Mouse (Mus musculus) intestine, embryonic 14.5 days (tissue): ENCODE results near the gene Fam110c. TPM values are rescaled to one million over a fixed set of nuclear protein-coding genes. Genes with fewer than 3 reads are reported as not detected.

Experiments
- ATAC-seq: fragments of 200-750 bp; cut with Nextera tagmentation; replicated peaks from 2 replicates; pipeline ENCODE4 v1.8.0; 2017; ENCODE audit warnings: low read depth, moderate number of reproducible peaks, moderate TSS enrichment, moderate library complexity; ENCODE audit not compliant: low FRiP score, low TSS enrichment
- DNase-seq: peaks from one replicate; pipeline ENCODE4 v3.0.0-alpha.2; 2018; ENCODE audit warnings: low spot score
- H3K27ac ChIP-seq: fragments of 300-500 bp; sonication (generic); 2 replicates; pipeline ENCODE4 v1.5.1; 2014; ENCODE audit warnings: low read depth, mild to moderate bottlenecking, control low read depth
- H3K27me3 ChIP-seq: fragments of 300-500 bp; sonication (generic); replicated peaks from 2 replicates; pipeline ENCODE4 v1.6.1; 2014; ENCODE audit warnings: low read length, control low read depth; ENCODE audit not compliant: control insufficient read depth, insufficient read depth
- H3K36me3 ChIP-seq: fragments of 300-500 bp; sonication (generic); 2 replicates; pipeline ENCODE4 v1.6.1; 2014; ENCODE audit warnings: low read length, control low read depth; ENCODE audit not compliant: control insufficient read depth, insufficient read depth
- H3K4me1 ChIP-seq: fragments of 300-500 bp; sonication (generic); replicated peaks from 2 replicates; pipeline ENCODE4 v1.6.1; 2014; ENCODE audit warnings: low read length, control low read depth, mixed read lengths; ENCODE audit not compliant: control insufficient read depth, insufficient read depth
- H3K4me2 ChIP-seq: fragments of 300-500 bp; sonication (generic); 2 replicates; pipeline ENCODE4 v1.6.1; 2014; ENCODE audit warnings: low read length
- H3K4me3 ChIP-seq: fragments of 300-500 bp; sonication (generic); 2 replicates; pipeline ENCODE4 v1.5.1; 2014; ENCODE audit warnings: low read depth, low read length, control low read depth, mixed read lengths
- H3K9ac ChIP-seq: fragments of 300-500 bp; sonication (generic); 2 replicates; pipeline ENCODE4 v1.6.1; 2014; ENCODE audit warnings: mild to moderate bottlenecking, low read length
- H3K9me3 ChIP-seq: fragments of 300-500 bp; sonication (generic); 2 replicates; pipeline ENCODE4 v1.6.1; 2016; ENCODE audit warnings: low read length, control low read depth; ENCODE audit not compliant: control insufficient read depth
- WGBS: fragments of 180-500 bp; shearing (Covaris S2); extraction: QIAGEN DNeasy Blood & Tissue Kit; methylation state at CpG from one replicate; pipeline ENCODE4 v1.1.7; 2014; 5-methylcytosine and 5-hydroxymethylcytosine counted together
- polyA plus RNA-seq: library from polyadenylated mRNA; unstranded; fragments of >200 nt; fragmentation: Nextera tagmentation; extraction: Ambion mirVana; gene quantifications from 2 replicates; pipeline ENCODE4 v1.2.1, GENCODE M21; 2014

The Fam110c gene
- polyA plus RNA-seq, 1 experiment from 2014 or later: 5.1 TPM

- Histone ChIP-seq H3K4me1 (peaks cover 6% of the 10 kb centered on the region), H3K4me2 (peak overlapping the region; percentile 92), H3K36me3 (no peaks in the 10 kb centered on the region), H3K9ac (0 out of 2 replicates have a peak overlapping the region, but pooled peaks have one; percentile 13), H3K27me3 (peaks cover 41% of the 10 kb centered on the region), H3K27ac (peak overlapping the region; percentile 22; the same call in 1 of the 2 replicates), H3K4me3 (peak overlapping the region; percentile 41), H3K9me3 (no peaks in the 10 kb centered on the region)
- DNase-seq (peak; percentile 79), ATAC-seq (peak; percentile 77; the same call in 1 of the 2 replicates)
- WGBS: 2% methylated on average over 24 of the region's 24 CpGs
These were observed 1.3 kb downstream of the Fam110c start for GRCm38 (mm10) chr12:31074839-31075538.

- no peak for DNase-seq
- H3K9me3 ChIP-seq: no peaks in the 10 kb centered on the region
- H3K4me2 ChIP-seq: no peak overlapping the region
- H3K4me3 ChIP-seq: no peak overlapping the region
- no peak overlapping the region for H3K9ac ChIP-seq
- no peak for ATAC-seq
- H3K4me1 ChIP-seq: peaks cover 6% of the 10 kb centered on the region
- WGBS: 55% methylated on average over 7 of the region's 7 CpGs
- H3K27me3 ChIP-seq: peaks cover 41% of the 10 kb centered on the region
- H3K27ac ChIP-seq: no peak overlapping the region
- H3K36me3 ChIP-seq: no peaks in the 10 kb centered on the region
These were observed 3.4 kb downstream of the Fam110c start for GRCm38 (mm10) chr12:31077020-31077419.

- DNase-seq (no peak), ATAC-seq (no peak)
- peaks cover 6% of the 10 kb centered on the region for H3K4me1 ChIP-seq
- 55% methylated on average over 4 of the region's 4 CpGs for WGBS
- H3K36me3 ChIP-seq: no peaks in the 10 kb centered on the region
- H3K9me3 ChIP-seq: no peaks in the 10 kb centered on the region
- H3K27me3 ChIP-seq: peaks cover 33% of the 10 kb centered on the region
- H3K4me3 ChIP-seq: no peak overlapping the region
- no peak overlapping the region for H3K27ac ChIP-seq
- H3K9ac ChIP-seq: no peak overlapping the region
- H3K4me2 ChIP-seq: no peak overlapping the region
These were observed 4.4 kb downstream of the Fam110c start for GRCm38 (mm10) chr12:31078030-31078429.

- WGBS: 63% methylated on average over 6 of the region's 6 CpGs
- H3K4me3 ChIP-seq: no peak overlapping the region
- H3K9me3 ChIP-seq: no peaks in the 10 kb centered on the region
- H3K27me3 ChIP-seq: peaks cover 16% of the 10 kb centered on the region
- no peak for ATAC-seq
- no peak overlapping the region for H3K9ac ChIP-seq
- no peaks in the 10 kb centered on the region; the same call in 1 of the 2 replicates for H3K4me1 ChIP-seq
- no peak for DNase-seq
- no peaks in the 10 kb centered on the region for H3K36me3 ChIP-seq
- H3K4me2 ChIP-seq: no peak overlapping the region
- no peak overlapping the region for H3K27ac ChIP-seq
These were observed 6.7 kb downstream of the Fam110c start for GRCm38 (mm10) chr12:31080352-31080751.

GRCm38 (mm10) chr12:31080890-31081554 lies 7.4 kb downstream of the Fam110c start:
- Histone ChIP-seq H3K9me3 (no peaks in the 10 kb centered on the region), H3K36me3 (no peaks in the 10 kb centered on the region), H3K4me3 (no peak overlapping the region), H3K4me2 (no peak overlapping the region), H3K4me1 (no peaks in the 10 kb centered on the region; the same call in 1 of the 2 replicates), H3K27me3 (peaks cover 9% of the 10 kb centered on the region; the same call in 1 of the 2 replicates), H3K9ac (no peak overlapping the region), H3K27ac (no peak overlapping the region)
- 75% methylated on average over 6 of the region's 6 CpGs for whole genome bisulfite sequencing
- DNase-seq (no peak), ATAC-seq (no peak)

- Histone ChIP-seq H3K4me3 (no peak overlapping the region), H3K27me3 (no peaks in the 10 kb centered on the region), H3K4me2 (no peak overlapping the region), H3K9ac (no peak overlapping the region), H3K27ac (no peak overlapping the region), H3K4me1 (no peaks in the 10 kb centered on the region; the same call in 1 of the 2 replicates), H3K9me3 (no peaks in the 10 kb centered on the region), H3K36me3 (no peaks in the 10 kb centered on the region)
- ATAC-seq (no peak), DNase-seq (no peak)
- 64% methylated on average over 4 of the region's 4 CpGs for WGBS
These were observed 9.3 kb downstream of the Fam110c start for GRCm38 (mm10) chr12:31083007-31083406.

GRCm38 (mm10) chr12:31083407-31083806 lies 9.7 kb downstream of the Fam110c start:
- Histone ChIP-seq H3K4me3 (no peak overlapping the region), H3K36me3 (no peaks in the 10 kb centered on the region), H3K27ac (no peak overlapping the region), H3K9me3 (no peaks in the 10 kb centered on the region), H3K4me2 (no peak overlapping the region), H3K9ac (no peak overlapping the region), H3K4me1 (no peaks in the 10 kb centered on the region; the same call in 1 of the 2 replicates), H3K27me3 (no peaks in the 10 kb centered on the region)
- no peak for ATAC-seq
- no peak for DNase-seq
- 64% methylated on average over 4 of the region's 4 CpGs for WGBS

- no peak for ATAC-seq
- no peaks in the 10 kb centered on the region for H3K36me3 ChIP-seq
- no peaks in the 10 kb centered on the region for H3K27me3 ChIP-seq
- H3K4me1 ChIP-seq: no peaks in the 10 kb centered on the region
- no peaks in the 10 kb centered on the region for H3K9me3 ChIP-seq
- DNase-seq: no peak
- H3K27ac ChIP-seq: no peak overlapping the region
- WGBS: 79% methylated on average over 4 of the region's 4 CpGs
- H3K4me3 ChIP-seq: no peak overlapping the region
- no peak overlapping the region for H3K4me2 ChIP-seq
- no peak overlapping the region for H3K9ac ChIP-seq
These were observed 13.4 kb downstream of the Fam110c start for GRCm38 (mm10) chr12:31087060-31087459.
